Mouse (Mus musculus) spleen, postnatal 36 days (tissue): ENCODE measurements around the gene 1810055G02Rik.
A peak's percentile ranks its signal among the peaks of the same experiment; 100 is the strongest.

ENCODE experiments used
- DNase-seq, 2 experiments: peaks; one replicate each; pipeline ENCODE4 v3.0.0; 2022; ENCODE audit warnings: low spot score in 2 of 2, mixed read lengths in 1 of 2

The 1810055G02Rik gene

GRCm38 (mm10) chr19:3695006-3695405 is 13.1 kb upstream of the 1810055G02Rik start:
- DNase-seq = no peak

- no peak for DNase-seq
These were observed 12.6 kb upstream of the 1810055G02Rik start for GRCm38 (mm10) chr19:3695471-3695870.

- no peak for DNase-seq
These were observed 12.1 kb upstream of the 1810055G02Rik start for GRCm38 (mm10) chr19:3695976-3696375.

- no peak for DNase-seq
These were observed 10.1 kb upstream of the 1810055G02Rik start for GRCm38 (mm10) chr19:3698035-3698434.

- peak; percentile 58 to 72 for DNase-seq
These were observed 8.3 kb upstream of the 1810055G02Rik start for GRCm38 (mm10) chr19:3699508-3700438.

GRCm38 (mm10) chr19:3702460-3702859 is 5.6 kb upstream of the 1810055G02Rik start:
- no peak for DNase-seq

GRCm38 (mm10) chr19:3706258-3706657 is 1.8 kb upstream of the 1810055G02Rik start:
- DNase-seq = peak in 1 of 2 experiments; percentile 46

GRCm38 (mm10) chr19:3707553-3707952 is 540 bp upstream of the 1810055G02Rik start:
- DNase-seq = no peak

GRCm38 (mm10) chr19:3709013-3709787 is 1.1 kb downstream of the 1810055G02Rik start:
- DNase-seq = no peak

- DNase-seq = no peak
These were observed 2.3 kb downstream of the 1810055G02Rik start for GRCm38 (mm10) chr19:3710436-3710835.

GRCm38 (mm10) chr19:3714381-3714780 is 6.3 kb downstream of the 1810055G02Rik start:
- DNase-seq = no peak

- peak; percentile 55 to 63 for DNase-seq
These were observed 10.6 kb downstream of the 1810055G02Rik start for GRCm38 (mm10) chr19:3718481-3719361.

- peak; percentile 27 for DNase-seq
These were observed 11.3 kb downstream of the 1810055G02Rik start for GRCm38 (mm10) chr19:3719362-3719891.

GRCm38 (mm10) chr19:3723170-3723569 is 15.1 kb downstream of the 1810055G02Rik start:
- DNase-seq = no peak

GRCm38 (mm10) chr19:3723904-3724303 is 15.8 kb downstream of the 1810055G02Rik start:
- DNase-seq = peak in 1 of 2 experiments; percentile 41

- peak; percentile 31 to 52 for DNase-seq
These were observed 16.7 kb downstream of the 1810055G02Rik start for GRCm38 (mm10) chr19:3724779-3725178.

- no peak for DNase-seq
These were observed 20.8 kb downstream of the 1810055G02Rik start for GRCm38 (mm10) chr19:3728901-3729300.

- DNase-seq = peak; percentile 58 to 69
These were observed 22.9 kb downstream of the 1810055G02Rik start for GRCm38 (mm10) chr19:3730781-3731646.

GRCm38 (mm10) chr19:3736001-3736400 is 27.9 kb downstream of the 1810055G02Rik start:
- DNase-seq = no peak

- DNase-seq = no peak
These were observed 31.6 kb downstream of the 1810055G02Rik start for GRCm38 (mm10) chr19:3739650-3740049.
